Mouse (Mus musculus) erythroblast, embryonic 14.5 days (primary cell): ENCODE data around the gene Tspoap1.

Experiments
- GATA1 ChIP-seq: IDR thresholded peaks from 2 replicates; pipeline ENCODE4 v1.6.1; 2012; ENCODE audit warnings: low read length, inconsistent platforms, mixed read lengths
- TAL1 ChIP-seq: IDR thresholded peaks from 3 replicates; pipeline ENCODE4 v1.6.1; 2012; ENCODE audit warnings: low read length, inconsistent platforms, mixed read lengths

DNA sequence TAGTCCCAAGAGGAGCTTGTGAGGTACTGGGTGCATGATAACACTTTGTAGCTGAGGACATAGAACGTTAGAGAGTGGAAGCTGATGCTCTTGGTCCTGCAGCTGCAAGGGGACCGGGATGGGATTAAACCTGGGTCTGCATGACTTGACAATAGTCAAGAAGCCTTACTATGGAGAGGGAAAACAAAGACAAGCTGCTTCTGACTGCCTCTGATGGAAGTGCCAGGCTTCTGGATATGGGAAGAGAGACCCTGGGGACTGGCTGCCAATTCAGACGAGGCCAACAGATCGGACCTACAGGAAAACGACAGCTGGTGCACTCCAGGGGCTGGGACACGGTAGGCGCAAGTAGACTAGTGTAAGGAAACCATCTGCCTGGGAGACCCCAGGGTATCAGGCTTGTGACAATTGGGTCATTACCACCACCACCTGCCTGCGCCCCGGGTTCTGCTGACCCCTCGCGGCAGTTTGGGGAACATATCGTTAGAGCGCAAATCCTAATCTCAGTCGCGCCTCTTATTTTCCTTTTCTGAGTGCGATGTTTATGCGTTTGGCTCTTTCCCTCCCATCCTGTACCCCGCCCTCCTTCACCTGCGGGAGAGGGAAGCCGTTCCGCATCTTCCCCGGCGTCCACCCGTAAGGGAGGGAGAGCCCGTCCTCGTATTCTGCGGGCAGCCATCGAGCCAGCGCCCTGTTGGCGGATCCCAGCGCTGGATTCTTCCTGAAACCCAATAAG lies 56.5 kb downstream of the Tspoap1 start:
- no peak for TF ChIP-seq GATA1
- TF ChIP-seq TAL1, result no peak
